Mouse (Mus musculus) kidney, postnatal 14 days (tissue): ENCODE data around the gene Anapc16.
"Not testable (repeated sequence)": the region's sequence is repeated elsewhere in the genome, so short reads cannot be mapped to it uniquely, and the experiment has no call there.

Experiments used
- DNase-seq: peaks from one replicate; pipeline ENCODE4 v3.0.0; 2022; ENCODE audit warnings: mixed read lengths

Gene Anapc16

DNA sequence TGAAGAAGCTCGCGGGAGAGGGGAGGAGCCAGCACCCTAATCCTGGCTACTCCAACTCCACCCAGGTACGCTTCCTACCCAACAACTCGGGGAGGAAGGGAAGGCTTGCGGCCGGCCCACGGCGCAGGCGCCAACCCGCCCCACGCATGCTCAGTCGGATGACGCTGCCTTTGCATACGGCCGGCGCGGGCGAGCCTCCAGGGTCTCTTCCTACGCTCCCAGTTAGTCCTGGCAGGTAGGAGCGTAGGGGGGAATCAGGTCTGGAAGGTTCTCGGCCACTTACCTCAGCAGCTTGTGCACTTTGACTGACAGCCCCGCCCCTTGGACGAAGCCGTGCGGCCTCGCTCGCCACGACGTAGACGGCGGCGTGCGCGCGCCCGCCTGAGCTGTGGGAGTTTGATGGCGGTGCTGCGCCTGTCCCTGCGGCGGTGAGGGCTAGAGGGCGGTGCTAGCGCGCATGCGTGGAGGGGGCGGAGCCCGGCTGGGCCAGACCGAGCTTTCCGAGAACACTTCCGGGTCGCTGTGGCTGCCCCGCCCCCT, at the start of gene Anapc16, which contains the start of gene Ascc1:
Gene Anapc16, minus strand, starts transcription at position 463 of the 540 bp plus-strand sequence.
Gene Ascc1, plus strand, starts transcription at position 133 of the 540 bp plus-strand sequence.
- DNase-seq: peak; percentile 98

DNA sequence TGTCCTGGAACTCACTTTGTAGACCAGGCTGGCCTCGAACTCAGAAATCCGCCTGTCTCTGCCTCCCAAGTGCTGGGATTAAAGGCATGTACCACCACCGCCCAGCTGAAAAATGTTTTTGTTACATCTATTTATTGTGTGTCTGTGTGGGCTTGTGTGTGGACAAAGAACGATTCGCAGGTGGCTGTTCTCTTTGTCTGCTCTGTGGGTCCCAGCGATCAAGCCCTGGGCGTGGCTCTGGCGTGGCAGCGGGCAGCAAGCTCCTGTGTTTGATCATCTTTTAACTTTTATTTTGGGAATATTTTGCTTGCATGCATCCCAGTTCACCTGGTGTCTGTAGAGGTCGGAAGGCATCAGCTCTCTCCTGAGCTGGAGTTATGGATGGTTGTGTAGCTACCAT, 47.6 kb upstream of the Anapc16 start:
- no peak for DNase-seq

DNA sequence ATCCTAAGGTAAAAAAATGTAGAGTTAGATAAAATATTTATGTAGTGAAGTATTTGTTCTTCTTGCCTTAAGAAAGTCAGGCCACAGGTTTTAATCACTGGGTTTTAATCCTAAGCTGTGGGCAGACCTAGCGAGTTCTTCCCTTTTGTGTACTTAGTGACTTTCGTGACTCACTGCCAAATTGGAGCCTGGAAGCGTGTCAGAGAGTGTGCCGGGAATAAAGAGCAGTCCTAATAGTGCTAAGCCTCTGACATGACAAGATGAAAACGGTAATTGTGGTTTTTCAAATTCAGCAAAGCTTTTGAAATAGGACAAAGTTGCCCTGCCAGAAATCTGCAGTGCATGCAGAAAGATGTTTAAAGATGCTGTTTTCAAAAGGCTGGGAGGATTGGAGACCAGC, 43.8 kb upstream of the Anapc16 start:
- no peak for DNase-seq

DNA sequence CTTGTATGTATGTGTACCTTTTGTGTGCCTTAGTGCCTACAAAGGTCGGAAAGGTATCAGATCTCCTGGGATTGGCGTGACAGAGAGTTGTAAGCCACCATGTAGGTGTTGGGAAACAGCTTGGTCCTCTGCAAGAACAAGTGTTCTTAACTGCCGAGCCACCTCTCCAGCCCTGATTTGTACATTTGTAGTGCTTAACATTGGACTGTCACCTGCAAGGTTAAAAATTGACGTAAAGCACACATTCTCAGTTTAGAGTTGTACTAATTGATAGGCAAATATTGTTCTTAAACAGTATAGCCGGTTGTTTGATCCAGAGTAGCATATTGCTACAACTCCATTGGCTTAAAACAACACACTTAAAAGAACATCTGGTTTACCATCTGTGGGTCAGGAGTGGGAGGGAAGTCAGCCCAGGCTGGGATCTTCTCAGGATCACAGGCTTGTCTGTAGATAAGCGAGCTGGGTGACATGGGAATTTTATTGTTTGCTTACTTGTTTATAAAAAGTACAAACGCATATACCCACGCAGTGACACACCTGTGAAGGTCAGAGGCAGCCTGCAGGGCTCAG, 39.5 kb upstream of the Anapc16 start:
- no peak for DNase-seq

DNA sequence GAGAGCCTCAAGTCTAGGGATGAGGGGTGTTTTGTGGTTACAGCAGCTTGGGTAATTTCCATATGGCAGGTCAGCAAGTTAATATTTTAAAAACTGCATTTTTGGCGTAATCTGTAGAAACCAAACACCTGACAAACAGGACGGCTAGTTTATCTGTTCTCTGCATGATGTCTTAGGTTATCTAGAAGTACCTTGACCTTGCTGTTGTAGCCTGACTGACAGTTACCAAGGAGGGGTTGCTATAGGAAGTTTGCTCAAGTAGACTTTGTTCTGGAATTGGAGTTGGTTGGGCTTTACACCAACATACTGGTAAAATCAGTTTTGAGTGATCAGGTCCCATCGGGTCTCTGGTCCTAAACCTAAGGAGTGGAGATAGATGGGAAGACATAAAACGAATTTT, 32.8 kb upstream of the Anapc16 start:
- DNase-seq: no peak

DNA sequence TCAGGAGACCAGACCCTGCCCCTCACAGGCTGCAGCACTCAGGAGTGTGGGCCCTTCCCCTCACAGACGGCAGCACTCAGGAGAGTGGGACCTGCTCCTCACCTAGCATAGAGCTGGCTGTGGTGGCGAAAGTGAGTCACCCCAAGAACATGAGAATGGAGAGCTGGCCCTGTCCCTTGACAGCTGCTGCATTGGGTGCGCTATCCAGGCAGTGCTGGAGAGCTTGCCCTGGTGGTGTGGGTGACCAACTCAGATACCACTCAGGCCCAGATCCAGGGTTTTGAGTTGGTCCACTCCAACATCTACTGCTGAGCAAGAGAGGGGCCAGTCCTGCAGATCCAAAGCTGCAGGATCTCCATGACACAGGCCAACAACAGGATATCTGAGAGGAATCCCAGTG, 31.7 kb upstream of the Anapc16 start:
- DNase-seq: no peak

DNA sequence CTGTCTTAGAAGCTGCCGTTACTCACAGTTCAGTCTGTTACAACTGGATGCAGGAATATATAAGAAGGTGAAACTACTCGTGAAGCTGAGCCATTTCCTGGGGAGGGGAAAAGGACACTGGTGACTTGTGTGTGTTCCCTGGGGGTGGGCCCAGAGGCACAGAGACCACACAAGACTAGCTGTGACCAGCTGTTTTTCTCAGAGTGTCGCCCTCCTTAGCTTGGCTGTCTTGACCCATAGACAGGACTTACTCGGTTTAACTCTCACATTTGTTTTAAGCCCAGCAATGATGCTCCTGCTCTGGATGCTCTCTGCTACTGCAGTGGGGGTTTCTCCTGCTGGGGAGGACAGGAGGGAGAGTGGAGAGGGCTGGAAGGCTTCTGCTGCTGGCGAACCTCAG, 30.1 kb upstream of the Anapc16 start:
- DNase-seq: no peak

DNA sequence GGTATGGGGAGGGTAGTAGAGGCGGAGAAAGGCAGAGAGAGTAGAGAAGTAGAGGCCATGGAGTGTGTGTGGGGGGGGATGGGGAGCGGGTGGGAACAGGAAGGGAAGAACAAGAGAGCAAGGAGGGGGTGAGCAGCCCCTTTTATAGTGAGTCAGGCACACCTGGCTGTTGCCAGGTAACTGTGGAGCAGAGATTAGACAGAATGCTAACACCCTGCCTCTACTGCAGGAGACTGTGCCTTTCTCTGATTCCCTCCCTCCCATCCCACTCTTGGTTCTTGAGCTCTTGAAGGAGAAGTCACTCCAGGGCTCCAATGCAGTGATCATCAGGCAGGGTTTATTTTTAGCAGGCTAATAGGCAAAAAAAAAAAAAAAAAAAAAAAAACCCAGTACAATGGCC, 29.7 kb upstream of the Anapc16 start:
- DNase-seq: no peak

DNA sequence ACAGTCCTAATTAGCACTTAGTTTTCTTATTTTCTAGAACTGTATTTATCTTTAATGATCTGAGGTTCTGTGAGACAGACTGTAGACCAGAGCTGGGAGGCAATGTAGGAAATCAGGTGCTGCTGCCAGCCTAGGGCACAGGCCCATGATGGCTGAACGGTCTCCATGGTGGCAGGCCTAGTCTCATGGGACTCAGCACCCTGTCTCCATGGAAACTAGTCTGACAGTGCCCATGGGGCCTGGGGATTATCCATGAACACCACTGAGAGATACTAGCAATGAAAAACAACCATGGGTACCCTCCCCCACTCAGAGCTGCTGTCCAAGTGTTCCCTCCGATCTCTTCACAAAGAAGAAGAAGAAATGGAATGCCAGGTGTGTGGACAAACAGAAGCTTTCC, 29.1 kb upstream of the Anapc16 start:
- no peak for DNase-seq

DNA sequence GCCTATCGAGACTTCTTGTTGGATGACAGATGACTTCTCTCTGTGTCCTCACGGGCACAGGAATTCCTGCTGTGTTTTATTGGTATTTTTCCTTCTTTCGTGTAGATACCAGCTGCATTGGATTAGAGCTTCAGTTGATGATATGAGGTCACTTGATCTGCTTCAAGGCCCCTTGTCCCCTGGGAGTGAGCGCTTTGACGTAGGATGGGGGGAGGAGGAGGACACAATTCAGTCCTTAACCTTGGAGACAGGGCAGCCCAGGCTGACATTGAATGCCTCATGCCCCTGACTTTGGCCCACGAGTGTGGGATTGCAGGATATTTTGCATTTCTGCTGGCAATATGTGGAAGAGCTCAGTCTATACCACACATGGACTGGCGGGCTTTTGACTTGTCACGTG, 28.6 kb upstream of the Anapc16 start:
- no peak for DNase-seq

DNA sequence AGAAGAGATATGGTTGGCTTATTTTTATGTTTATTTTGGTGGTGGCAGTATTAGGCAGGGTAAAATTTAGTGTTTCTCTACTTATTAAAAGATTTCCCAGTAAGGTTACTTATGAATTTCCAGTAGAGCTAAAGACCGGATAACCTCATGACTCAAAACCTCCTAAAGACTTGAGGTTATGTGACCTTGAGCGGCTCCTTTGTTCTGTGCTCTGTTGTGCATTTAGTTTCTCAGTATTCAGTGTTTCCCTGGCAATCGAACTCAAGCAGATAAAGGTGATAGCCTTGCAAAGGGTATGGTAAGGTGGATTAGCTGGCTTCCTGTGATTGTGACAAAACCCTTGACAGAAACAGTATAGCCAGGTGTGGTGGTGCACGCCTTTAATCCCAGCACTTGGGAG, 26.5 kb upstream of the Anapc16 start:
- DNase-seq: no peak

DNA sequence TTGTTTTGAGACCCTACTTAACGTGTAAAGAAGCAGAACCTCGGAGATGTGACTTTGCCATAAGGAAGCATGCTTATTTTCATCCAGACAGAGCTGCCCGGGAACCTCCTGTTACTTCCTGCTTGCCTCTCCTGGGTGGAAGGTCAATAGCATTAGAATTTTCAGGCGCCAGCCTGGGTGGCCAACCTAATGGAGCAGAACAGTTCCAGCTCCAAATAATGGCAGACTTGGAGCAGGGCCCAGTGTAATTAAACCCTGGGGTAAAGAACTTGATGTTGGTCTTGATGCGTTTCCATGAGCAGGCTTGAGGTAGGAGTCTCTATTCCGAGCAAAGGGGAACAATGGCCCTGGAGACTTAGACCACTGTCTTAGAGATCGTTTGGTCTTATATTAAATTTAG, 26.0 kb upstream of the Anapc16 start:
- DNase-seq: peak; percentile 91

DNA sequence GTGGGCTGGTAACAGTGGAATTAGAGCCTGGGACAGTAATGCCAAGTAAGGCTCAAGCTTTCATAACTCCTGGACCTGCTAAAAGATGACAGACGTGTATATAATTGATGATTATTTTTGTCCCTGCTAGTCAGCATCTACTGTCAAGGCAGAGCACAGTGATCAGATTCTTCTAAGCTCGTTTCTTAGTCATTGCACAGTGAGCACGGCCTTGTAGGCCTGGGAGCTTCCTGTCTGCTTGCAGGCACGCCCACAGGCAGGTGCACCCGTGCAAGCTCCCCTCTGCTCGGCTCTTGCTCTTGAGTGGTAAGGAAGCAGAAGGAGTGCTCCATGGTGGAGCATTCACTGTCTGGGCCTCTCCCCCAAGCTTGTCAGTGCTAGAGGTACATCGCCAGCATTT, 25.2 kb upstream of the Anapc16 start:
- no peak for DNase-seq

DNA sequence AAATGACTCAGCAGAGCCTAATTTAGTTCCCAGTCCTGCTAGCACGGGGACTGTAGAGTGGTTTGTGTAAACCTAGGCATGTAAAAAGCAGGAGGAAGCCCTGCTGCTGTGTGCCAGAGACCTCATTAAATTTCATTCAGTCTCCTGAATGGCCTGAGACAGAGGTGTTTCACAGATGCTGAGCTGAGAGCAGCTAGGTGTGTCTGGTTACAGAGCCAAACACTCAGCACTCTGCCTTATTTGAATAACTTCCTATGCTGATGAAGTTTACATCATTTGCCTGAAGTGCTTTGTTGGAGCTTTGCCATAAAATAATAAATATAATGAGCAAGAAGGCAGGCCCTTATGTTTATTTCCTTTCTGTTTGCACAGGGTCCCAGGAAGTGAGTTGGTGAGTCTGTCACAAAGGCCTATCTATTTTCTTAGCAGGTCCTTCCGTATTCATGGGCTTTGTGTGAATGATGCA, 24.7 kb upstream of the Anapc16 start:
- DNase-seq: no peak

DNA sequence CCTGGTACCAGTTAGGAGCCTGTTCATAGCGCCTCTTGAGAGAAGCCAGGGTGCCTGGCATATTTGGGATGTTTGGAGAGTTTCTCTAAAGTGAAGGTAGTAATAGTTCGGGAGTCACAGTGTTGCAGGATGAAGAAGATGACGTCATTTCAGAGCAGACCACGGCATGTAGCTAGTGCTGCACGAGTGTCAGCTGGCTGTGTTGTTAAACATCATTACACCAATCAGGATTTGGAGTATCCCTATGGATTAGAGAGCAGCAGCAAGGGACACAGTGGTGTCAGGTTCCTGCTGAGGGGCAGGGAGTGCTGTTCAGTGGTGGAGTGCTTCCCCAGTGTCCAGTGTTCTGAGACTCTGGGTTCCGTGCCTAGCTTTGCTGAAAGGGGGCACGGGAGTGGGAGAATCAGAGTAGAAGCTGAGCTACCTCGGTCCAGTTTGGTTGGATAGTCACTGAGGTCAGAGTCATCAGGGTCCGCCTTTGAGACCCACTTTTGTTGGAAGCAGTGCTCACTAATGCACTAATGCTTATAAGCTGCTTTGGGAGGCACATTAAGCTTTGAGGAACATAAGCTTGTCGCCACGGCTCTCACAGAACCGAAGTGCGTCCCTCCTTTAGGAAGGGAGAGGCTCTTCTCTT, 23.9 kb upstream of the Anapc16 start:
- DNase-seq: no peak

DNA sequence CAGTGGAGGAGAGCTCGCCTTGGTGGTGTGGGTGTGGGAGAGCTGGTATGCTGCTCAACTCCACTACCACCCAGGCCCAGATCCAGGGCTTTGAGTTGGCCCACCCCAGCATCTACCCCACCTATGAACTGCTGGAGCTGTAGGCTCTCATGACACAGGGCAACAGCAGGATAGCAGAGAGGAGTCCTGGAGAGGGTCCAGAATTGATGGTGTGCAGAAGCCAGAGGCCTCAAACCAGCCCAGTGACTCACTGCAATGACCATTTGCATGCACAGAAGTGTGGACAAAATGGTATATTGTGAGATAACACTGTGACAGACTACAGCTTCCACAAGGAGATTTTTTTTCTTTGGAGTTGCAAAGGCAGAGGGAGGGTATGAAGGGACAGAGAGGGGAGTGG, 20.8 kb upstream of the Anapc16 start:
- no peak for DNase-seq

DNA sequence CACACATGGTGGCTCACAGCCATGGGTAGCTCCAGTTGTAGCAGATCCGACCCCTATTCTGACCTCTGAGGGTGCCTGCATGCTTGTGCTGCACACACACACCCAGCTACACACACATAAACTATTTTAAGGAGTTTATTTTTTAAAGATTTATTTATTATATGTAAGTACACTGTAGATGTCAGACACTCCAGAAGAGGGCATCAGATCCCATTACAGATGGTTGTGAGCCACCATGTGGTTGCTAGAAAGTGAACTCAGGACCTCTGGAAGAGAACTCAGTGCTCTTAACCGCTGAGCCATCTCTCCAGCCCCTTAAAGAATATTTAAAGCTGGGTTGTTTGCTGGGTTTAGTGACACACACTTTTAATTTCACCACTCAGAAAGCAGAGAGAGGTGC, 16.4 kb upstream of the Anapc16 start:
- no peak for DNase-seq

DNA sequence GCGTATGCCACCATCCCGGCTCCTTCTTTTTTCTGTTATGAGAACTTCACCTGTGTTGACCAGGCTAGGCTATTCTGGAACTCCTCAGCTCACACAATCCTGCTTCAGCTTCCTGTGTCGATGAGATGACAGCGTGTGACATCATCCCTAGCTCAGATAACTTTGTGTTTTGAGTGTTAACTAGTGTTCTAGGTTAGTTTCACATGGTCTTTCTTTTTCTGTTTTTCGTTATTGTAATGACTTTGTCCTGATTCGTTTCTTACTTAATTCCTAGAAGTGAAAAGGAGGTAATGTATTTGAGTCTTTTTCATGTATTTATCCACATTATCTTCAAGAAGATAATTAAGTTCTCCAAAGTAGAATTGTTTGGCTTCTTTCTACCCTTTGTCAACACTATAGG, 13.3 kb upstream of the Anapc16 start:
- no peak for DNase-seq

DNA sequence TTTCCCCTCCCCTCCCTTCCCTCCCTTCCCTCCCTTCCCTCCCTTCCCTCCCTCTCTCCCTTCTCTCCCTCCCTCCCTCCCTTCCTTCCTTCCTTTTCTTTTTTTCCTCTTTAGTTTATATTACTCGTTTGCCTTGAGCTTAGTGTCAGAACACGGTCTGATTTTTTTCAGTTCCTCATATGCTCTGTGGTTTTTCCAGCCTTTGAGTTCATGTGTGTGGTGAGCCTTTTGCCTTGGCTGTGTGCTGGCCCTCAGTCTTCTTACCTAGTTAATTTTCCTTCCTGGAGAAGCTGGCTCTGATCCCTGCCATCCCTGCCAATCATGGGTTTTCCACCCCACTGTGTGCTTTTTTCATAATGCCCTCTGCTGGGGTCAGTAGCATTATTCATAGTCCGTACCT, 6.2 kb upstream of the Anapc16 start:
- no peak for DNase-seq

DNA sequence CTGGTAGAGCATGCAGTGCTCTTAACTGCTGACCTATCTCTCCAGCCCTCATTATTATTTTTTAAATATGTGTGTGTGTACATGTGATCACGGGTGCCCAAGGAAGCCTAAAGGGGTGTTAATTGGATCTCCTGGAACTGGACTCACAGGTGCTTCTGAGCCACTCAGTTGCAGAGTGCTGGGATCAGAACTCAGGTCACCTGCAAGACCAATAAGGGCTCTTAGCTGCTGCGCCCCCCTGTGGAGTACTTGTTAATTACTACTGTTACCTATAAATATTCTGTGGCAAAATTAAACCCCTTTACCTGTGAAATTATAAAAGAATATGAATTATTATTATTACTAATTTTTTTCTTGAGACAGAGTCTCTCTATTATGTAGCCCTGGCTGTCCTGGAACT, 2.3 kb upstream of the Anapc16 start:
- no peak for DNase-seq

DNA sequence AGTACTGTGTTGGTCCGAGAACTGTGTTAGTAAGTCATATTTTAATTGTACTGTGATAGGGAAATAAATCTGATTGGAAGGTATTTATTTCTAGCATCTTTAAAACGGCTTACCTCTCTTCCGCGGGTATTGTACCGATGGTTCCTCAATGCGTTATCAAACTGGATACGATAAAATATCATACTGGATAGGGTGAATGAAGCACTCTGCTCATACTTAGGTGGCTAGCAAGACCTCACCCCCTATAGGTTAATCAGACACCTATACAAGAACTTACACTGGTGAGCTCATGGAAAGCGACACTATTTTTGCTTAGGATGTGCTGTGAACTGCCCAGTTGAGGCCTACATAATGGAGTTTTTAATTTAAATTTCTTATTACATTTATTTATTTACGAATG, 912 bp upstream of the Anapc16 start:
- DNase-seq: no peak

DNA sequence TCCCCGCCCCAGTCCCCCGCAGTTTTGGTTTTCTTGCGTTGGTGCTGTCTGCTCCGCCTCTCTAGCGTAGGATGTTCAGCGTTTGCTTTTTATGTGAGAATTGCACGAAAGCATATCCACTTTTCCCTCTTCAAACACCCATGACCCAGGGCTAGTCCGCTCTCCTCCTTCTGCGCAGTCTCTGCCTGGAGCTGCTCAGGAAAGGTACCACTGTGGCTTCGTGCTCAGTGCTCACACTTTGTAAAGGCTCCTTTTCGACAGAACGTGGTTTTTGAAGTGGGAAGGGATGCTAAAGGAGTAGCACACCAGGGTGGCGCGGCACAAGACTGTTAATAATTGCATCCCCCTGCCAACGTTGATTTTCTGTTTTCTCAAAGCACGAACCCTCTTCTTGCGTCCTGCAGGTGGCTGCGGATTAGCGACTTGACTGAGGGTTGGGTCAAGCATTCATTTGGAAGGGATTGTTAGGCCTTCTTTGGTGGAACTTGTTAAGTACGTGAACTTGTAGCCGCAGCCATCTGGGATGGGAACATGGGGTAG, 348 bp upstream of the Anapc16 start:
- DNase-seq: no peak

DNA sequence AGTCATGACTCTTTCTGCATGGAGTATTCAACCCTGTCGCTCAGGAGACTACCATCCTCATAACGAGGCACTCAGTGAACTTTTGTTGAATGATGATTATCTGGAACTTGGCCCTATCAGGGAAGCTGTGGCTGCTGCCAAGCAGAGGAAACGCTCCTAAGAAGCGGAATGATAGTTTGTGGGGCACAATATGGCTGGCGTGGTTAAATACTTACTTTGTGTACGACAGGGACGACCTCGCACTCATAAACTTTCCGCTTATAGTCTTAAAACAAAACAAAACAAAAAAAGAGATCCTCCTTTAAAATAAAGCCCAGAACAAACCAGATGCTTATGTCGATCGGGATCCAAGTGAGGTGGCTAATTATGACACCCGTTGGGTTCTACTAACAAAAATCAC, 732 bp downstream of the Anapc16 start:
- DNase-seq: no peak

DNA sequence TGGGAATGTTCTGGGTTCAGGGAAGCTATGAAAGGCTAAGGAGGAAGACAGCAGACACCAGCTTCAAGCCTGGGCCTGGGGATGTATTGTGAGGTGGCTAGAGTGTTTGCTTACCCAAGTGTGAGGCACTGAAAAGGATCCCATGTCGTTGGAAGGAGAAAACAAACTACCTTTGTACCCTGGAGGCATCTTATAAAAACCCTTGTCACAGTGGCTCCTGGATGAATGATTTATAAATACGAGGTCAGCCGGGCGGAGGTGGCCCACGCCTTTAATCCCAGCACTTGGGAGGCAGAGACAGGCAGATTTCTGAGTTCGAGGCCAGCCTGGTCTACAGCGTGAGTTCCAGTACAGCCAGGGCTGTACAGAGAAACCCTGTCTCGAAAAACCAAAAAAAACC, 1.3 kb downstream of the Anapc16 start:
- not testable (repeated sequence) for DNase-seq

DNA sequence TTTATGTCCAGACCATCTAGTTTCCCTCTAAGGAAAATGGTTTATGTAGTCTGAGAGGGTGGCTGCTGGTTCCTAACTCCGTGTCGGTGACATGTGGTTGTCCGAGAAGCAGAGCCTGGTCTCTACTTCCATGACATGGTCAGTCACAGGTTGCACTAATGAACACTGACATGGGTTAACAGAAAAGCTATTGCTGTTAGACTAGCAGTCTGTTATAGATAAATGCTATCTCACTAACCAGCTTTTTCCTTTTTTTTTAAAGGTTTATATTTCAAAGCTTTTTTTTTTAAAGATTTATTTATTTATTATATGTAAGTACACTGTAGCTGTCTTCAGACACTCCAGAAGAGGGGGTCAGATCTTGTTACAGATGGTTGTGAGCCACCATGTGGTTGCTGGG, 3.9 kb downstream of the Anapc16 start:
- no peak for DNase-seq
